Mouse (Mus musculus) brain, embryonic 18.5 days (tissue): ENCODE results near the gene Angptl6.

Experiments
- DNase-seq: peaks from one replicate; pipeline ENCODE4 v3.0.0-alpha.2; 2012; ENCODE audit warnings: low read depth, low spot score

Angptl6 gene

GRCm38 (mm10) chr9:20886563-20886962 is 7.0 kb upstream of the Angptl6 start:
- DNase-seq: no peak

- no peak for DNase-seq
Measured at GRCm38 (mm10) chr9:20878710-20879065, 839 bp downstream of the Angptl6 start.

GRCm38 (mm10) chr9:20878041-20878709 is 1.4 kb downstream of the Angptl6 start:
- DNase-seq: peak; percentile 97

- no peak for DNase-seq
Measured at GRCm38 (mm10) chr9:20877118-20878040, 2.1 kb downstream of the Angptl6 start.

GRCm38 (mm10) chr9:20876318-20877117 is 3.0 kb downstream of the Angptl6 start:
- no peak for DNase-seq

GRCm38 (mm10) chr9:20875021-20875790 is 4.3 kb downstream of the Angptl6 start:
- DNase-seq: no peak

- no peak for DNase-seq
Measured at GRCm38 (mm10) chr9:20873521-20873920, 6.0 kb downstream of the Angptl6 start.

GRCm38 (mm10) chr9:20872991-20873390 is 6.5 kb downstream of the Angptl6 start:
- no peak for DNase-seq

- no peak for DNase-seq
Measured at GRCm38 (mm10) chr9:20870211-20871173, 9.0 kb downstream of the Angptl6 start.

GRCm38 (mm10) chr9:20869246-20869645 is 10.3 kb downstream of the Angptl6 start:
- DNase-seq: no peak

- no peak for DNase-seq
Measured at GRCm38 (mm10) chr9:20868448-20869001, 11.0 kb downstream of the Angptl6 start, which contains the start of gene A230050P20Rik. TSS of gene A230050P20Rik (plus strand) at chr9:20868642.

GRCm38 (mm10) chr9:20866879-20867278 is 12.6 kb downstream of the Angptl6 start:
- DNase-seq: no peak

- no peak for DNase-seq
Measured at GRCm38 (mm10) chr9:20862225-20862624, 17.3 kb downstream of the Angptl6 start.

- no peak for DNase-seq
Measured at GRCm38 (mm10) chr9:20861821-20862220, 17.7 kb downstream of the Angptl6 start.

- DNase-seq: no peak
Measured at GRCm38 (mm10) chr9:20859926-20860325, 19.6 kb downstream of the Angptl6 start.

GRCm38 (mm10) chr9:20857131-20857530 is 22.4 kb downstream of the Angptl6 start:
- DNase-seq: no peak

GRCm38 (mm10) chr9:20850179-20850578 is 29.3 kb downstream of the Angptl6 start:
- no peak for DNase-seq

- DNase-seq: no peak
Measured at GRCm38 (mm10) chr9:20842670-20843069, 36.9 kb downstream of the Angptl6 start.

- DNase-seq: no peak
Measured at GRCm38 (mm10) chr9:20842211-20842610, 37.3 kb downstream of the Angptl6 start.

GRCm38 (mm10) chr9:20838931-20839330 is 40.6 kb downstream of the Angptl6 start:
- no peak for DNase-seq
